Mouse (Mus musculus) brain, adult 2 months (tissue): Measurements from ENCODE around the gene Chmp2b.

Experiments
- DNase-seq: peaks from one replicate; pipeline ENCODE4 v3.0.0; 2011; ENCODE audit warnings: low read depth, low spot score

The Chmp2b gene

GRCm38 (mm10) chr16:65561963-65562863, at the start of gene Chmp2b:
TSS of gene Chmp2b (minus strand) at chr16:65562726.
- DNase-seq, result peak; percentile 95

DNA sequence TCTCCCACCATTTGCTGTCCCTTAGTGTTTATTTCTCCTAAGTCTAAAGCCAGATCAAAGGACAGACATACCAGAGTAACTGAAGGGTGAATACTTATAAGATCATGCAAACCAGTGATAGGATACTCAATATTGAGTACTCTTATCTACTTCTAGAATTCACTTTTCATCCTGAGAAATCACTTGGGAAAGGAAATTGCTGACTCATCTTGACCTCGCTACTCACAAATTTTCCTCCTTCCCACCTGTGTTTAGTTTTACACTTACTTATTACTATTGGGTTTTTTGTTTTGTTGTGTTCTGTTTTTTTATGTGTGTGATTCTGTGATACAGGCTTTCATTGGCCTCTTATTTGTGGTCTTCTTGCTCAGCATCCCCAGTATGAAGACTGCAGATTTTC, 49.2 kb upstream of the Chmp2b start:
- no peak for DNase-seq

GRCm38 (mm10) chr16:65600798-65601197, 38.3 kb upstream of the Chmp2b start:
- no peak for DNase-seq

DNA sequence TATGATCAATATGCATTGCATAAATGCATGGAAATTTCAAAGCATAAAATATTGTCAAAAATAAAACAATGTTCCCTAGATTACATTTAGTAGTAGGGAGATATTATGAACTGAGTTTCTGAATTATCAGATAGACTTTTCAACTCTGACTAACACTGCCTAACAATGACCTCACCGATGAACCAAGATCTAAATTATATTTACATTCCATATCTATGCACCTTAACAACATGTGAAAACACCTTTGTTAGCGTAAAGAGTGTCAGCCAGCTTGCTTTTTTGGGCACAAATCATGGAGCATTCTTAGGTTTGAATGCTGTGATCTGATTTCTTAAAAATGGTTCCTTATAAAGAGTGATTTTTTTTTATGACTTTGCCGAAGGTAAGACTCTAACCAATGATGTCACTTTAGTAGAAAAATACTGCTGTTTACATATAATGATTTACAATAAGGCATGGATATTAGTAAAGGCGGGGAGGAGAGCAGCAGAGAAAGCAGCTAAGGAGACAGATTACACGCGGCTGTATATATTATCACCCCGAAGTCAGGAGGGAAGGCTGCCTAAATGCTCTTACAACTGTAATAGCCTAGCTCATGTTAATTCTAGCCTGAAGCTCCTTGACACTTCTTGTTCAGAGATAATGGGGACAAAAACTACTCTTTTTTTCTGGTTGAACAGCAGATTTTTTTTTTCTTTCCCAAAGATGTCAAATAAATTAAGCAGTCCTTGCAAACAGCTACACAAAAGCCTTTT, 23.8 kb upstream of the Chmp2b start:
- DNase-seq, result no peak

DNA sequence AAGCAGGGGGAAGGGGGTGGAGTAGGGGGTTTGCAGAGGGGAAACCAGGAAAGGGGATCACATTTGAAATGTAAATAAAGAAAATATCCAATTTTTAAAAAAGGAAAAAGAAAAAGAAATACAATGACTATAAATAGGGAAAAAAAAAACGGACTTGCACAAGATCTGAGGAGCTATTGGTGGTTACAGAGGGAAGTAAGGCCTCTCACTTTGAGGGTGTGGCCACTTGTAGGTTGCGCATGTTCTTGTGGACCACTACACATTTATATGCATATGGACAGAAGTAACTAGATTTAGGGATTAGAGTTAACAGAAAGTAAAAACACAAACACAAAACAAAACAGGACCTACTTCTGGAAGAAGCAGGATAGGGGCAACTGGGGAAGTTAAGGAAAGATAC, 23.2 kb upstream of the Chmp2b start:
- no peak for DNase-seq

DNA sequence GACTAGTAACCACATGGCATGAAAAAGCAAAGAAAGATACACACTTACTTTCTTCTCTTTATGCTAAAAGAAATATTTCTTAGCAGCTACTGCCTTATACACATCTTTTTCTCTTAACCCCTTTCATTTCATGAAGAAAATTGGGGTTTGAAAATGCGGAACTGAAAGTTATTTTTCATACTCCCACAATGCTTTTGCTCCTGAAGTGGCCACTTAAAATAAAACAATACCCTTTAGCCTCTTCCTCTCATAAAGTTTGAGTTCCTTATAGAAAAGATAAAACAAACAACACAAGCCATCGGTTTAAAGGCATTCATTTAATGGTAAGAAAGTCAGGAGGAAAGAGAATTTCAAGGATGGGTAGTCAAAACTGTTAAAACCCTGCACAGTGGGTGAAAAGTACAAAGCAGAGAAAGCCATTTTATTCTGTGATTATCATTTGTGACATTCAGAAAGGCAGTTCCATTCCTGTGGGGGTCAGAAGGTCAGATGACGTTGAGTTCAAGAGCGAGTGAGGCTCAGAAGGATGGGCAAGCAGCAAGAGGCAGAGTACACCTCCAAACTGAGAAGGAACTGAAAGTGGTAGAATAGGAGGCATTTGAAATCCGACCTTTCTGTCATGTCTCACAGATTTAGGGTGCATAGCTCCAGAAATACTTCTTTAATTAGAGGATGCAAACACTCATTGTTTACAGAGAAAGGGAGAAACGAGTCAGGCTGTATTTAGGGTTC, 14.9 kb upstream of the Chmp2b start:
- DNase-seq, result peak; percentile 43

GRCm38 (mm10) chr16:65568853-65569252, 6.3 kb upstream of the Chmp2b start:
- no peak for DNase-seq

- DNase-seq, result no peak
Measured at GRCm38 (mm10) chr16:65564951-65565350, 2.4 kb upstream of the Chmp2b start.

DNA sequence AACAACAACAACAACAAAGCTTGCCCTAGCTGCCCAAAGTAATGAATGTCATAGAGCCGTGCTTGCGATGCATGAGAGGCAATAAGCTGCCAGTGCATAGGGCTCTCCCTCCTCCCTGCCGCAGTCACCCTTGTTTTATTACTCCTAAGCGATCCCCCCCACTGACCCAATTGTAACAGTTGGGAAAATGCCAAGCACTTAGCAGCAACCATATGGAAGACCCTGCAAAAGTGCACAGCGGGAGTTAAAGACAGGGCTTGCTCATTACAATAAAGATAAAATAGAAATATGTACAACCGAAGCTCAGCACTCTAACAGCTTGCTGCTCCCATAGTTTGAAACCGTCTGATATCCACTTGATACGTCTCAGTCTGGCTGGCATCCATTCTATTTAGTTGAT, 1.8 kb upstream of the Chmp2b start:
- DNase-seq, result no peak

DNA sequence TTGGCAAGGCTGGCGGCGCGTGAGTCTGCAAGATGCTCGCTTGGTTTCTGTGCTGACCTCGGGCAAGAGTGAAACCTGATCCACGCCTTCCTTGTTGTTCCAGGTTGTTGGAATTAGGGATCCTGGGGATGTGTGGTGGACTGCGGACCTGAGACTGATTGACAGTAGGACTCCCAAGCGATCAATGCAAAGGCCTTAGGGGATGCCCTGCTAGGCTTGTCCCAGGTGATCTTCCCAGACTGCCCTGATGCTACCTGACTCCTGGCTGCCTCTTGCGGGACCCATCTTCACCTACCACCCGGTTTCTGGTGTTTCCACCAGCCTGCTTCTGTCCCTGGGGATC, 309 bp upstream of the Chmp2b start:
- DNase-seq, result no peak

GRCm38 (mm10) chr16:65560996-65561962, 1.2 kb downstream of the Chmp2b start:
- peak; percentile 38 for DNase-seq

DNA sequence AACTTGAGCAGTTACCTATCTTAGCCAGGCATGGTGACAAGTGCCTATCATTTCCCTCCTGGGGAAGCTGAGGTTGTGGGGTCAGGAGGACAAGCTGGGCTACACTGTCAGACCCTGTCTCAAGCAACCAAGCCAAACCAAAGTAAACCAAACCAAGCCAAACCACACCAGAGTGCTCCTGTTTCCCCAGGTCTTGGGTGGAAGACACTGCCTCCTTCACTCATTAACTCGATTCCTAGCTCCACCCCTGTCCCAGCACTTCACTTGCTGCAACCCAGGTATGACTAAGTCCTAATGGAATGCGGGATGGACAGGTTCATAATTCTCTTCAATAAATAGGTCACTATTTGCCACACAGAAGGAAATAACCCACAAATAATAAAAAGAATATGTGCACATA, 2.9 kb downstream of the Chmp2b start:
- no peak for DNase-seq

DNA sequence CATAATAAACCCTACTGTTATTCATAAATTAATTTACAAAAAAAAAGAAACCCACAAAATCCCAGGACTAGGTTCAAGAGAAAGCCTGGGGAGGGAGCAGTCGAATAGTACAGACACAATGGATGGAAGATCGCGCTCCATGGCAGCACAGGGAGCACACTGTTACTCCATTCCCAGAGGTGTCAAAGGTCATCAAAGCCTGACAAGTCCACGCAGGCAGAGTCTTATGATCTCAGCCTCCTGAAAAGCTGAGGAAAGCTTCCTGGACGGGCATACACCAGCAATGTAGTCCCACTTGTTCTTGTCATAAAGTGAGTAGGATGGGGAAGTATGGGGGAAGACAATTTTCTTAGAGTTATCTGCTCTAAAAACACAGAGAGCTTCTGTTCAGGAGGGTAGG, 5.2 kb downstream of the Chmp2b start:
- DNase-seq, result peak; percentile 7

- no peak for DNase-seq
Measured at GRCm38 (mm10) chr16:65554267-65554666, 8.3 kb downstream of the Chmp2b start.

DNA sequence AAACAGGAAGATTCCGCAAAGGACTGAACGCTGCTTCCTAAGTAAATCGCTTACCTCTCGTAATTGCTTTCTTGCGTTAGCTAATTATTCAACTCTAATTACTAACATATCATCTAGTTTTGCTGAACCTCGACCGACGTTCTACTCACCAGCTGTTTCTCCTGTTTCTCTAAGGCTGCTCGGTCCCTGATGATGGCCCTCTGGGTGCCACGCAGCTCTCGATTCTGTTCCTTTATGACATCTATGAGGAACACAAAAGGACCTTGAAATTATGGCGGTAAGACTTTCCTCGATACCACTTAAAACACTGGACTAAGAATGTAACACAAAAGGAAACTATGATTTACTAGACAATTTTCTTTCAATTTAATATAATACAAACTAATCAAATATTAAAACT, 11.7 kb downstream of the Chmp2b start:
- no peak for DNase-seq

DNA sequence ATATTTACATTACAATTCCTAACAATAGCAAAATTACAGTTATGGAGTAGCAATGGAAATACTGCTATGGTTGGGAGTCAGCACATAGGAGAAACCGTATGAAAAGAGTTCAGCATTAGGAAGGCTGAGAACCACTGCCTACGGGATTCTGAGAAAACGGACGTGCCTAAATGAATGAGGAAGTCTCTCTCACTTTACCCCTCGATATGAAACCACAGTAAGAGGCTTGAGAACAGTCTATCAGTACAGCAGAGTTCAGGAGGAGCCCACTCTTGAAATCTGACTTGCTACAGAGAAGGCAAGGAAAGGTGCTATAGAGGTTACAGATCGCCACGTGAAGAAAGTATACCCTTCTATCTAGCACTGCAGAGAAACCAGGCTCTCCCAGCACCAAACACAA, 13.6 kb downstream of the Chmp2b start:
- DNase-seq, result no peak

DNA sequence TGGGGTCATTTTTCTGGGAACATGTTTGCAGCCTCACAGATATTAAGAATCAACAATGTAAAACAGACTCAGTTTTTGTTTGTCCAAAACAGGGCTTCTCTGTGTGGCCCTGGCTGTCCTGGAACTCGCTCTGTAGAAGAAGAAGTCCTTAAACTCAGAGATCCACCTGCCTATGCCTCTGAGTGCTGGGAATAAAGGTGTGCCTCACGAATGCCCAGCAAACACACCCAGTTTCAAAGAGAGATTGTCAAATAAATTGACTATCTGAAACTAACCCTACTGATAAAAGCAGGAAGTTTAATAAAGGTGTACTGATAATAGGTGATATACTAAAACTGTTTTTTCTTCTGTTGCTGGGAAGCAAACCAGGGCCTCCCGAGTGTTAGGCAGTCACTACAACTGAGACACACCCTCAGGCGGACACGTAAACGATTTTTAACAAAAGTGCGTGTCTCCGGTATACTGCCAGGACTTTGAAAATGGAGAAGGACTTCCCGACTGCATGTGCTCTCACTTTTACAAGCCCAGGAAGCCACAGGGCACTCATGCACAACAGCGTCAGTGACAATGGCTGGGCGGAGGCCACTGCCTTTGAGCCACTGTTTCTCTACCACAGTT, 18.7 kb downstream of the Chmp2b start:
- DNase-seq, result no peak

DNA sequence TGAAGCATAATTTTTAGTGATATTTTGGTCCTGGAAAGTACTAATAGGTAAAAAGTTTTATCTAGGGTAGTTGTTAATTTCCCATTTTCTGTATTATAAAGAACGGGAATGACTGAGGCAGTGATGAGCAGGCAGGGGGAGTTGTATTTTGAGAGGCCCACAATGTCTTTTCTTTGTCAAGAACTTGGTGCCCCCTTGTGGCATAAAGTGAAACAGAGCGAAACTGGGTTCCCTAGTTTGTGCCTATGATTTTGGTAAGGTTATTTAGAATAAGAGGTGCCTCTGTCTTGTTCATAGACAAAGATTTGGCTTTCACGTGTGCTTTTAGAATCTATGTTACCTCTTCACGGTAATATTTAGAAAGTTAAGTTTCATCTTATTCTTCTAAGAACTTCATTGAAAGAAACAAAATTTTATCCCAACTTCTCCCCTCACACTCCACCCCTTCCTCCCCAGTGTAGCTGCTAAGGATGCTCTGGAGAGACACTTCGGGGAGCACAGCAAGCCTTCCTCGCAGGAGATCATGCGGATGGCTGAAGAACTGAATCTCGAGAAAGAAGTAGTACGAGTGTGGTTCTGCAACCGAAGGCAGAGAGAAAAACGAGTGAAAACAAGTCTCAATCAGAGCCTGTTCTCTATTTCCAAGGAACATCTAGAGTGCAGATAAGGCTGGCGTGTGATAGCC, 29.1 kb downstream of the Chmp2b start:
- DNase-seq, result peak; percentile 76

DNA sequence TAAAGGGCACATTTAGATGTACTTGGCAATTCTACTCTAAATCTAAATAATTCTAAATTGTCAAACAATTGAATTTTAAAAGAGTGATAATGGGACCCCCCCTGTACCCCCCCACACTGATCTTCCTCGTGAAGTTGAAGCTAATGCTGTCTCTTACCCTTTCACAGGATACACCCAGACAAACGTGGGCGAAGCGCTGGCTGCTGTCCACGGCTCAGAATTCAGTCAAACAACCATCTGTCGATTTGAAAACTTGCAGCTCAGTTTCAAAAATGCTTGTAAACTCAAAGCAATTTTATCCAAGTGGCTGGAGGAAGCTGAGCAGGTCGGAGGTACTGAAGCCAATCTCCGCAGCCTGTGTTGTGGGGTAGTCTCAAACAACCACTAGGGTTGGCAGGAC, 30.9 kb downstream of the Chmp2b start:
- DNase-seq, result peak; percentile 85

- no peak for DNase-seq
Measured at GRCm38 (mm10) chr16:65529589-65529988, 32.9 kb downstream of the Chmp2b start.
